Mouse (Mus musculus) small intestine, adult 2 months (tissue): Measurements from ENCODE around the gene Astn2.

Source experiments
- CTCF ChIP-seq: fragments of 200-500 bp; IDR thresholded peaks from 2 replicates; pipeline ENCODE4 v1.5.1; 2012; ENCODE audit warnings: low read depth, mild to moderate bottlenecking, control low read depth, inconsistent platforms, low read length, moderate library complexity, mixed read lengths; ENCODE audit not compliant: insufficient replicate concordance, insufficient read length; ENCODE audit errors: extremely low read depth
- POLR2A ChIP-seq: fragments of 200-500 bp; IDR thresholded peaks from 2 replicates; pipeline ENCODE4 v1.6.1; 2012; ENCODE audit warnings: low read depth, mild to moderate bottlenecking, control low read depth, inconsistent platforms, low read length, moderate library complexity

GRCm38 (mm10) chr4:65586947-65587346 lies 817.5 kb downstream of the Astn2 start:
- TF ChIP-seq CTCF (no peak), POLR2A (no peak)
